Mouse (Mus musculus) embryonic facial prominence, embryonic 13.5 days (tissue): ENCODE results near the gene L1td1. TPM values are rescaled to one million over a fixed set of nuclear protein-coding genes. Genes with fewer than 3 reads are reported as not detected.
"Not testable (repeated sequence)": the region's sequence is repeated elsewhere in the genome, so short reads cannot be mapped to it uniquely, and the experiment has no call there.

Experiments used
- ATAC-seq: fragments of 200-750 bp; cut with Nextera tagmentation; 2 replicates; pipeline ENCODE4 v1.8.0; 2017; ENCODE audit warnings: low read depth; ENCODE audit not compliant: insufficient number of reproducible peaks, insufficient read depth, low FRiP score, low TSS enrichment
- H3K27ac ChIP-seq: fragments of 300-500 bp; sonication (generic); 2 replicates; pipeline ENCODE4 v1.5.1; 2015; ENCODE audit warnings: moderate library complexity, mild to moderate bottlenecking, inconsistent platforms
- H3K27me3 ChIP-seq: fragments of 300-500 bp; sonication (generic); 2 replicates; pipeline ENCODE4 v1.6.1; 2015; ENCODE audit warnings: mild to moderate bottlenecking, inconsistent platforms
- H3K36me3 ChIP-seq: fragments of 300-500 bp; sonication (generic); 2 replicates; pipeline ENCODE4 v1.6.1; 2015; ENCODE audit warnings: mild to moderate bottlenecking, inconsistent platforms
- H3K4me1 ChIP-seq: fragments of 300-500 bp; sonication (generic); 2 replicates; pipeline ENCODE4 v1.6.1; 2015; ENCODE audit warnings: inconsistent platforms
- H3K4me2 ChIP-seq: fragments of 300-500 bp; sonication (generic); 2 replicates; pipeline ENCODE4 v1.6.1; 2015; ENCODE audit warnings: moderate library complexity, mild to moderate bottlenecking, inconsistent platforms
- H3K4me3 ChIP-seq: fragments of 300-500 bp; sonication (generic); 2 replicates; pipeline ENCODE4 v1.5.1; 2015; ENCODE audit warnings: mild to moderate bottlenecking, inconsistent platforms
- H3K9ac ChIP-seq: fragments of 300-500 bp; sonication (generic); 2 replicates; pipeline ENCODE4 v1.6.1; 2015; ENCODE audit warnings: mild to moderate bottlenecking, inconsistent platforms
- H3K9me3 ChIP-seq: fragments of 300-500 bp; sonication (generic); 2 replicates; pipeline ENCODE4 v1.6.1; 2016; ENCODE audit warnings: inconsistent platforms
- WGBS: fragments of 180-500 bp; shearing (Covaris S2); methylation state at CpG from one replicate; pipeline ENCODE4 v1.1.7; 2015; ENCODE audit warnings: mixed read lengths; 5-methylcytosine and 5-hydroxymethylcytosine counted together
- polyA plus RNA-seq: library from polyadenylated mRNA; unstranded; fragments of >200 nt; fragmentation: Nextera tagmentation; extraction: Ambion mirVana; gene quantifications from 2 replicates; pipeline ENCODE4 v1.2.1, GENCODE M21; 2015

Gene L1td1
- polyA plus RNA-seq, 1 experiment from 2014 or later = 1.7 TPM

- 88% methylated on average over 8 of the region's 8 CpGs for WGBS
- no peak for ATAC-seq
Observed at GRCm38 (mm10) chr4:98710891-98711290, 15.6 kb upstream of the L1td1 start.

GRCm38 (mm10) chr4:98717735-98718546, 8.6 kb upstream of the L1td1 start:
- Histone ChIP-seq H3K4me3 (no peak overlapping the region), H3K27me3 (no peaks in the 10 kb centered on the region), H3K27ac (no peak overlapping the region), H3K9me3 (no peaks in the 10 kb centered on the region), H3K4me2 (no peak overlapping the region), H3K4me1 (no peaks in the 10 kb centered on the region), H3K36me3 (no peaks in the 10 kb centered on the region), H3K9ac (no peak overlapping the region)
- ATAC-seq = no peak
- 80% methylated on average over 17 of the region's 17 CpGs for WGBS

More at GRCm38 (mm10) chr4:98710891-98711290, 15.6 kb upstream of the L1td1 start:
- Histone ChIP-seq H3K27me3 (no peaks in the 10 kb centered on the region), H3K4me1 (no peaks in the 10 kb centered on the region), H3K9me3 (no peaks in the 10 kb centered on the region), H3K4me2 (no peak overlapping the region), H3K4me3 (no peak overlapping the region), H3K27ac (no peak overlapping the region), H3K9ac (no peak overlapping the region), H3K36me3 (no peaks in the 10 kb centered on the region)

GRCm38 (mm10) chr4:98718547-98718917, 8.0 kb upstream of the L1td1 start:
- no peaks in the 10 kb centered on the region for H3K9me3 ChIP-seq
- no peak overlapping the region for H3K9ac ChIP-seq
- no peaks in the 10 kb centered on the region for H3K4me1 ChIP-seq
- H3K36me3 ChIP-seq = no peaks in the 10 kb centered on the region
- no peak overlapping the region for H3K27ac ChIP-seq
- H3K27me3 ChIP-seq = no peaks in the 10 kb centered on the region
- WGBS = 83% methylated on average over 10 of the region's 10 CpGs
- H3K4me2 ChIP-seq = no peak overlapping the region
- no peak overlapping the region for H3K4me3 ChIP-seq
- no peak for ATAC-seq

GRCm38 (mm10) chr4:98722454-98722853, 4.1 kb upstream of the L1td1 start:
- H3K27ac ChIP-seq = no peak overlapping the region
- H3K4me1 ChIP-seq = peaks cover 11% of the 10 kb centered on the region
- no peaks in the 10 kb centered on the region for H3K36me3 ChIP-seq
- H3K4me2 ChIP-seq = no peak overlapping the region
- H3K27me3 ChIP-seq = peaks cover 12% of the 10 kb centered on the region
- no peak for ATAC-seq
- H3K9ac ChIP-seq = no peak overlapping the region
- WGBS = 15% methylated on average over 8 of the region's 8 CpGs
- no peaks in the 10 kb centered on the region for H3K9me3 ChIP-seq
- no peak overlapping the region for H3K4me3 ChIP-seq

GRCm38 (mm10) chr4:98724682-98725081, 1.9 kb upstream of the L1td1 start:
- not testable (repeated sequence) for H3K36me3 ChIP-seq, ATAC-seq, H3K9ac ChIP-seq, H3K4me3 ChIP-seq, H3K9me3 ChIP-seq, H3K27ac ChIP-seq, H3K4me2 ChIP-seq
- peaks cover 19% of the 10 kb centered on the region for H3K4me1 ChIP-seq
- H3K27me3 ChIP-seq = peaks cover 27% of the 10 kb centered on the region
- WGBS = 85% methylated on average over 1 of the region's 1 CpGs

GRCm38 (mm10) chr4:98725439-98725838, 1.1 kb upstream of the L1td1 start:
- WGBS = 37% methylated on average over 4 of the region's 4 CpGs

GRCm38 (mm10) chr4:98727295-98727958, 893 bp downstream of the L1td1 start:
- Histone ChIP-seq H3K9me3 (no peaks in the 10 kb centered on the region), H3K9ac (peak overlapping the region; percentile 61; the same call in 1 of the 2 replicates), H3K27me3 (peaks cover 27% of the 10 kb centered on the region), H3K36me3 (no peaks in the 10 kb centered on the region), H3K4me2 (peak overlapping the region; percentile 86), H3K27ac (no peak overlapping the region), H3K4me1 (peaks cover 19% of the 10 kb centered on the region), H3K4me3 (peak overlapping the region; percentile 42)
- ATAC-seq = no peak
- 2% methylated on average over 21 of the region's 21 CpGs for WGBS

More at GRCm38 (mm10) chr4:98725439-98725838, 1.1 kb upstream of the L1td1 start:
- H3K9me3 ChIP-seq = no peaks in the 10 kb centered on the region
- no peak overlapping the region for H3K27ac ChIP-seq
- no peak overlapping the region for H3K9ac ChIP-seq
- no peak overlapping the region for H3K4me2 ChIP-seq
- peaks cover 19% of the 10 kb centered on the region for H3K4me1 ChIP-seq
- H3K36me3 ChIP-seq = no peaks in the 10 kb centered on the region
- peaks cover 27% of the 10 kb centered on the region for H3K27me3 ChIP-seq
- ATAC-seq = no peak
- no peak overlapping the region for H3K4me3 ChIP-seq

- ATAC-seq = no peak
- peak overlapping the region; percentile 42 for H3K4me3 ChIP-seq
- no peak overlapping the region for H3K9ac ChIP-seq
- H3K27ac ChIP-seq = no peak overlapping the region
- peaks cover 27% of the 10 kb centered on the region for H3K27me3 ChIP-seq
- WGBS = 2% methylated on average over 10 of the region's 10 CpGs
- peak overlapping the region; percentile 86 for H3K4me2 ChIP-seq
- no peaks in the 10 kb centered on the region for H3K9me3 ChIP-seq
- peaks cover 19% of the 10 kb centered on the region for H3K4me1 ChIP-seq
- no peaks in the 10 kb centered on the region for H3K36me3 ChIP-seq
Observed at GRCm38 (mm10) chr4:98727959-98728347, 1.4 kb downstream of the L1td1 start.

- no peak overlapping the region for H3K9ac ChIP-seq
- H3K36me3 ChIP-seq = no peaks in the 10 kb centered on the region
- H3K4me2 ChIP-seq = no peak overlapping the region
- H3K4me1 ChIP-seq = peaks cover 19% of the 10 kb centered on the region
- peaks cover 27% of the 10 kb centered on the region for H3K27me3 ChIP-seq
- no peak overlapping the region for H3K27ac ChIP-seq
- H3K9me3 ChIP-seq = no peaks in the 10 kb centered on the region
- WGBS = 63% methylated on average over 7 of the region's 7 CpGs
- H3K4me3 ChIP-seq = no peak overlapping the region
- ATAC-seq = no peak
Observed at GRCm38 (mm10) chr4:98728716-98729115, 2.2 kb downstream of the L1td1 start.

- Histone ChIP-seq H3K9ac (no peak overlapping the region), H3K27ac (no peak overlapping the region), H3K36me3 (no peaks in the 10 kb centered on the region), H3K4me2 (no peak overlapping the region), H3K4me3 (no peak overlapping the region), H3K27me3 (peaks cover 3% of the 10 kb centered on the region), H3K9me3 (no peaks in the 10 kb centered on the region), H3K4me1 (no peaks in the 10 kb centered on the region)
- 93% methylated on average over 16 of the region's 16 CpGs for WGBS
- no peak for ATAC-seq
Observed at GRCm38 (mm10) chr4:98733660-98734059, 7.1 kb downstream of the L1td1 start.

GRCm38 (mm10) chr4:98739753-98740152, 13.2 kb downstream of the L1td1 start:
- Histone ChIP-seq H3K9me3 (no peaks in the 10 kb centered on the region), H3K4me3 (no peak overlapping the region), H3K27me3 (no peaks in the 10 kb centered on the region), H3K9ac (no peak overlapping the region), H3K27ac (no peak overlapping the region), H3K4me2 (no peak overlapping the region), H3K36me3 (no peaks in the 10 kb centered on the region), H3K4me1 (peaks cover 13% of the 10 kb centered on the region)
- no peak for ATAC-seq
- WGBS = 28% methylated on average over 2 of the region's 2 CpGs
